Mouse (Mus musculus) heart, postnatal 0 days (tissue): ENCODE data around the gene Mtmr10.

Source experiments
- CTCF ChIP-seq: IDR thresholded peaks from 2 replicates; pipeline ENCODE4 v1.5.1; 2016; ENCODE audit warnings: antibody characterized with exemption, control low read depth, low read depth
- EP300 ChIP-seq: IDR thresholded peaks from 2 replicates; pipeline ENCODE4 v1.6.1; 2016; ENCODE audit warnings: antibody characterized with exemption, low read depth

- TF ChIP-seq CTCF: no peak
- TF ChIP-seq EP300: no peak
These were observed 33.7 kb upstream of the Mtmr10 start for GRCm38 (mm10) chr7:64253736-64254135.
